Mouse (Mus musculus) intestine, embryonic 16.5 days (tissue): ENCODE measurements around the gene Ankrd28. TPM values are rescaled to one million over a fixed set of nuclear protein-coding genes. Genes with fewer than 3 reads are reported as not detected.

Experiments used
- ATAC-seq: fragments of 200-750 bp; cut with Nextera tagmentation; 2 replicates; pipeline ENCODE4 v1.8.0; 2017; ENCODE audit warnings: moderate TSS enrichment, moderate library complexity
- H3K27ac ChIP-seq: fragments of 300-500 bp; sonication (generic); 2 replicates; pipeline ENCODE4 v1.5.1; 2014; ENCODE audit warnings: mild to moderate bottlenecking, low read length
- H3K27me3 ChIP-seq: fragments of 300-500 bp; sonication (generic); replicated peaks from 2 replicates; pipeline ENCODE4 v1.6.1; 2014; ENCODE audit warnings: low read length, control low read depth, mixed read lengths; ENCODE audit not compliant: control insufficient read depth, insufficient read depth
- H3K36me3 ChIP-seq: fragments of 300-500 bp; sonication (generic); 2 replicates; pipeline ENCODE4 v1.6.1; 2014; ENCODE audit warnings: low read length, control low read depth; ENCODE audit not compliant: control insufficient read depth, insufficient read depth
- H3K4me1 ChIP-seq: fragments of 300-500 bp; sonication (generic); 2 replicates; pipeline ENCODE4 v1.6.1; 2014; ENCODE audit warnings: low read length, control low read depth, mixed read lengths; ENCODE audit not compliant: control insufficient read depth, insufficient read depth
- H3K4me2 ChIP-seq: fragments of 300-500 bp; sonication (generic); 2 replicates; pipeline ENCODE4 v1.6.1; 2014; ENCODE audit warnings: low read depth, low read length, control low read depth
- H3K4me3 ChIP-seq: fragments of 300-500 bp; sonication (generic); 2 replicates; pipeline ENCODE4 v1.5.1; 2014; ENCODE audit warnings: mild to moderate bottlenecking, low read length
- H3K9ac ChIP-seq: fragments of 300-500 bp; sonication (generic); 2 replicates; pipeline ENCODE4 v1.6.1; 2014; ENCODE audit warnings: low read depth, low read length
- H3K9me3 ChIP-seq: fragments of 300-500 bp; sonication (generic); 2 replicates; pipeline ENCODE4 v1.6.1; 2016; ENCODE audit warnings: low read length, control low read depth; ENCODE audit not compliant: control insufficient read depth
- WGBS: fragments of 180-500 bp; shearing (Covaris S2); extraction: QIAGEN DNeasy Blood & Tissue Kit; methylation state at CpG from one replicate; pipeline ENCODE4 v1.1.7; 2014; 5-methylcytosine and 5-hydroxymethylcytosine counted together
- polyA plus RNA-seq: library from polyadenylated mRNA; unstranded; fragments of >200 nt; fragmentation: Nextera tagmentation; extraction: Ambion mirVana; gene quantifications from 2 replicates; pipeline ENCODE4 v1.2.1, GENCODE M21; 2015

Ankrd28 gene
- polyA plus RNA-seq, 1 experiment from 2014 or later: 5.1 TPM

DNA sequence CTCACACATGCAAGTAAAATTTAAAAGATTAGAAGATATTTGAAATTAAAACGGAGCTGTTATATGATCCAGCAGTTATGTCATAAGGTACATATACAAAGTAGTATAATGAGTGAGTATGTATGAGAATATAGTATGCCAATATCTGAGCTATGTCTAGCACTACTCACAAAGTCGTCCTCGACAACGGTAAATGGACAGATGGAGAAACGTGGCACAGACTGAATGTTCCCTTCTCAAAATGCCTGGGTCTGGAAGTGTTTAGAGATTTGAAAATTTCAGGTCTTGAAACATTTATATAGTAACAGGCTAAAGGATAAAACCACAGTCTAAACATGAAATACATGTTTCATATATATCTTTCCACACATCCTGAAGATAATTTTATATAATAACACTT is 30.0 kb downstream of the Ankrd28 start:
- Histone ChIP-seq H3K27ac (no peak overlapping the region), H3K36me3 (no peaks in the 10 kb centered on the region), H3K4me1 (peaks cover 3% of the 10 kb centered on the region; the same call in 1 of the 2 replicates), H3K9me3 (no peaks in the 10 kb centered on the region), H3K4me3 (no peak overlapping the region), H3K9ac (no peak overlapping the region), H3K4me2 (no peak overlapping the region), H3K27me3 (no peaks in the 10 kb centered on the region)
- no peak for ATAC-seq
- 80% methylated on average over 5 of the region's 5 CpGs for WGBS

DNA sequence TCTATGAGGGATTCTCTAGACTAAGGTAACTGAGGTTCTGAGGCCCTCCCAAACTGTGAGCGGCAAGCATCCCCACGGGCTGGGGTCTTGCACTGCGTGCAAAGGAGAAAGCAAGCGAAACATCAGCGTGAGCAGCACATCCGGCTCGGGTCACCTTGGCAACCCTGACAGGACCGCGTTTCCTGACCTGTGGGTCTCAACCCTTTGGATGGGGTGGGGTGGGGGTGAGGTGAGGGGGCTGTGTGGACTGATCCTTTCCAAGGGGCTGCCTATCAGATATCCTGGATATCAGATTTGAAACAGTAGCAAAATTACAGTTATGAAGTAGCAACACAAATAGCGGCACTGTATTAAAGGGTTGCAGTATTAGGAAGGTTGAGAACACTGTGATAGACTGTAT is 31.5 kb downstream of the Ankrd28 start:
- Histone ChIP-seq H3K4me2 (no peak overlapping the region), H3K4me1 (peaks cover 8% of the 10 kb centered on the region), H3K4me3 (no peak overlapping the region), H3K27ac (no peak overlapping the region), H3K27me3 (no peaks in the 10 kb centered on the region), H3K9me3 (no peaks in the 10 kb centered on the region), H3K36me3 (no peaks in the 10 kb centered on the region), H3K9ac (no peak overlapping the region)
- 77% methylated on average over 10 of the region's 10 CpGs for WGBS
- no peak for ATAC-seq

DNA sequence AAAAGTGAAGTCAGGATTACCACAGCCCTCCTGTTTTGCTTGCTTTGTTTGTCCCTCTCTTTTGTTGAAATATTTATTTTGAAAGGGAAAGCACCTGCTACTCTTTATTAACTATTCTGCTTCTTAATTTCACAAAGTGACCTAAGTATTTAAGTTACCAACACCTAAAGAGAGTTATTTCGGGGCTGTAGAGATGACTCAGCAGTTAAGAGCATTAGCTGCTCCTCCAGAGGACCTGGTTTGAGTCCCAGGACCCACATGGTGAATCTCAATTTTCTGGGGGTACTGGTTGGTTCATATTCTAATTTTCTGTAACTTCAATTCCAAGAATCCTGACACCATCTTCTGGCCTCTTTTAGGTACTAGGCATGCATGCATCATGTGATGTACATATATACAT is 34.9 kb downstream of the Ankrd28 start:
- Histone ChIP-seq H3K36me3 (no peaks in the 10 kb centered on the region), H3K27me3 (no peaks in the 10 kb centered on the region), H3K4me2 (no peak overlapping the region), H3K4me3 (no peak overlapping the region), H3K9me3 (no peaks in the 10 kb centered on the region), H3K4me1 (peaks cover 8% of the 10 kb centered on the region), H3K9ac (no peak overlapping the region), H3K27ac (no peak overlapping the region)
- ATAC-seq: no peak
- WGBS: 55% methylated on average over 1 of the region's 1 CpGs

DNA sequence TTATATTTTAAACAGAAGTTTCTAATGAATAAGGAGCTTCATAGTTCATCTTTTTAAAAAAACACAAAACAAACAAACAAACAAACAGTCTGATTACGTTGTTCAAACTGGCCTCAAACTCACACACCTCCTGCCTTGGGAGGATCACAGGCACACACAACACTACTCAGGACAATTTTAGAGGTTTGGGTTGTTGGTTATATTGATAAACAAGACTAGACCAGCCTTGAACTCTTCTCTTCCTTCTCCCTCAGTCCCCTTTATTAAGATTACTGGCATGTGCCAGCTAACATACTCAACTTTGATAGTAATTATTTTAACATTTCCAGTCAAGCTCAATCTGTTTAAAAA is 35.7 kb downstream of the Ankrd28 start:
- no peak overlapping the region for H3K27ac ChIP-seq
- H3K4me1 ChIP-seq: peaks cover 8% of the 10 kb centered on the region
- no peak overlapping the region for H3K4me2 ChIP-seq
- H3K4me3 ChIP-seq: no peak overlapping the region
- no peak overlapping the region for H3K9ac ChIP-seq
- no peaks in the 10 kb centered on the region for H3K36me3 ChIP-seq
- no peaks in the 10 kb centered on the region for H3K27me3 ChIP-seq
- 21% methylated on average over 1 of the region's 1 CpGs for WGBS
- no peaks in the 10 kb centered on the region for H3K9me3 ChIP-seq
- ATAC-seq: no peak

DNA sequence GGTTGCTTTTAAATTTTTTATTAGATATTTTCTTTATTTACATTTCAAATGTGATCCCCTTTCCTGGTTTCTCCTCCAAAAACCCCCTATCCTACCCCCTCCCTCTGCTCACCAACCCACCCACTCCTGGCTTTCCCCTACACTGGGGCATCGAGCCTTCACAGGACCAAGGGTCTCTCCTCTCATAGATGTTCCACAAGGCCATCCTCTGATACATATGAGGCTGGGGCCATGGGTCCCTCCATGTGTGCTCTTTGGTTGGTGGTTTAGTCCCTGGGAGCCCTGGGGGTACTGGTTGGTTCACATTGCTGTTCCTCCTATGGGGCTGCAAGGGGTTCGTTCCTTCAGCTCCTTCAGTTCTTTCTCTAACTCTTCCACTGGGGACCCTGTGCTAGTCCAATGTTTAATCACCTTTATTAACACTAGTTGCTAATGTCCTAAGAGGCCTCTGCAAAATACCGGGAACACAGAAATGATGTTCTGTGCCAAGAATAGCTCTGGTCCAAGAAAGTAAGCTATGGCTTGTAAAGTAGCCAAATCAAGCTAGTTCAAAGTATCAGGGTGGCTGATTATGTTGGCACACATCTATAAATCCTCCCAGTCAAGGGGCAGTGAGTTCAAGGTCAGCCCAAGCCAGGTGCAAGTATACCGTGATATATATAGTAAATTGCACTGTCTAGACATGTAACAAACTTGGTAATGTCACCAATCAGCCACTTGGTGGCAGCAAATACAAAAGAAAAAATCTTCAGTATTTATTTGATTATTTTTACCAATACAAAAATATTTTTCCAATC is 36.3 kb downstream of the Ankrd28 start:
- no peaks in the 10 kb centered on the region for H3K36me3 ChIP-seq
- H3K4me1 ChIP-seq: peaks cover 8% of the 10 kb centered on the region
- 60% methylated on average over 4 of the region's 4 CpGs for WGBS
- H3K9ac ChIP-seq: no peak overlapping the region
- ATAC-seq: peak; percentile 80
- no peaks in the 10 kb centered on the region for H3K9me3 ChIP-seq
- no peak overlapping the region for H3K4me2 ChIP-seq
- H3K27ac ChIP-seq: no peak overlapping the region
- H3K4me3 ChIP-seq: no peak overlapping the region
- H3K27me3 ChIP-seq: no peaks in the 10 kb centered on the region

DNA sequence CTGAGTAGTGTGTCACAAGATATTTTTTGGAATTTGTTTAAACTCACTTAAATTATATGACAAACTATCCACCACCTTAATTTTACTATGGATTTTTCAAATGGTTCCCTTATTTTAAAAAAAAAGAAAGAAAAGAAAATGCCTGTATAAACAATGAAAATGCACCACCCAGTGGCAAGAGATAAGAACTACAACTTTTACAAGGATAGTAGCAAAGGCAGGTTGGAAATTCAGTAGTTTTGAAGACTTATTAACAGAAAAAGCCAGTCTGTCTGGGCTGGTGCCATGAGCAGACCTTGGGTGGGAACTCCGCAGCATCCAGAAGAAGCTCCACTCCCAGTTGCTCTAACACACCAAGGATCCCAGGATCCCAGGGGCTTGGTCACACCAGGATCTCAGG is 39.7 kb downstream of the Ankrd28 start:
- H3K36me3 ChIP-seq: no peaks in the 10 kb centered on the region
- no peak overlapping the region for H3K9ac ChIP-seq
- H3K4me3 ChIP-seq: no peak overlapping the region
- no peak overlapping the region for H3K27ac ChIP-seq
- no peaks in the 10 kb centered on the region for H3K9me3 ChIP-seq
- no peak for ATAC-seq
- H3K27me3 ChIP-seq: no peaks in the 10 kb centered on the region
- H3K4me1 ChIP-seq: peaks cover 8% of the 10 kb centered on the region; the same call in 1 of the 2 replicates
- WGBS: 52% methylated on average over 1 of the region's 1 CpGs
- no peak overlapping the region for H3K4me2 ChIP-seq

DNA sequence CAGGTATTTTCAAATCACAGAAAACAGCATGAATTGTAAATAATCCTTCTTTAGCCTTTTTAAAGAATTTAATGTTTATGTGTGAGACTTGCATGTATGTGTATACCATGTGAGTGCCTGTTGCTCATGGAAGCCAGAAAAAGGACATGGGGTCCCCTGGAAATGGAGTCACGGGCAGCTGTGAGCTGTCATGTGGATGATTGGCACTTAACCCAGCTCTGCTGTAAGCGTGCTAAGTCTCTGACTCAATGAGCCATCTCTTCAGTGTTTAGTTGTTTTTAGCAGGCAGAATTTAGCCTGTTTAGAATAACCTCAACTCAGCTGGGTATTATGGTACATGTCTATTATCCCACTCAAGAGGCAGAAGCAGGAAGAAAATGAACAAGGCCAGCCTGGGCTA is 43.5 kb downstream of the Ankrd28 start:
- H3K27ac ChIP-seq: no peak overlapping the region
- H3K4me2 ChIP-seq: no peak overlapping the region
- no peak overlapping the region for H3K4me3 ChIP-seq
- no peaks in the 10 kb centered on the region for H3K27me3 ChIP-seq
- no peaks in the 10 kb centered on the region for H3K36me3 ChIP-seq
- 62% methylated on average over 2 of the region's 2 CpGs for WGBS
- H3K9me3 ChIP-seq: no peaks in the 10 kb centered on the region
- peaks cover 6% of the 10 kb centered on the region; the same call in 1 of the 2 replicates for H3K4me1 ChIP-seq
- ATAC-seq: no peak
- H3K9ac ChIP-seq: no peak overlapping the region

DNA sequence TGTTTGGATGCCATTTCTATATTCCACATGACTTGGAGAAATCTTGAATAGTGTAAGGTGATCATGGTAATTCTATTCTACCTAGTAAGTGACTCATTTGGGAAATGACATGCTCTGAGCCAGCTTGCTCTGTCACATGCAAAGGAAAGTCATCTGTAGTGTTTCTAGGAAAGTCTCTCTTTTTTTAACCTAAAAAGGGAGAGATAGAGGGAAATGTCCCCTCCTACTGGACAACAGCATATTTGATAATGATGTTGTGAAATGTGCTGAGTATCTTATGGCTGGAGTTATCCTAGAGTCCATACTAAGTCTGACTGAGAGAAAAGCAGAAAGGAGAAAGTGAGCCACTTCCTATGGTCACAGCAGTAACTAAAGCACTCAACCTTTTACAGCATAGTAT is 44.8 kb downstream of the Ankrd28 start:
- H3K4me2 ChIP-seq: no peak overlapping the region
- no peaks in the 10 kb centered on the region for H3K27me3 ChIP-seq
- H3K27ac ChIP-seq: no peak overlapping the region
- no peaks in the 10 kb centered on the region for H3K36me3 ChIP-seq
- no peak overlapping the region for H3K4me3 ChIP-seq
- no peaks in the 10 kb centered on the region for H3K9me3 ChIP-seq
- ATAC-seq: no peak
- H3K9ac ChIP-seq: no peak overlapping the region
- peaks cover 10% of the 10 kb centered on the region; the same call in 1 of the 2 replicates for H3K4me1 ChIP-seq

DNA sequence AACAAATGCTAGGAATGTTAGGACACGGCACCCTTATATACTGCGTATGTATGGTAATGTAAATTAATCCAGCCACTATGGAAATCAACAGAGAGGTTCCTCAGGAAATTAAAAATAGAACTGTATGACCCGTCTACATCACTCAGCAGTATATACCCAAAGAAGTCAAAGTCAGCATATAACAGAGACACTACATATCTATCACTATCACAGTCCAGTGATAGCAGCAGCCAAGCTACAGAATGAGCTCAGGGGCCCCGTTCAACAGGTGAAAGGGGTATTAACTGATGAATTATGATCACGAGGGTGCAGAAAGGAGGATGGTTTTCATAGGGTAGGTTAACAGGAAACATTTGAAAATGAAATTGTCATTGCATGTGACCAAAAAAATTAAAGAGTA is 45.5 kb downstream of the Ankrd28 start:
- Histone ChIP-seq H3K4me3 (no peak overlapping the region), H3K4me2 (no peak overlapping the region), H3K36me3 (no peaks in the 10 kb centered on the region), H3K9me3 (no peaks in the 10 kb centered on the region), H3K4me1 (peaks cover 10% of the 10 kb centered on the region; the same call in 1 of the 2 replicates), H3K27me3 (no peaks in the 10 kb centered on the region), H3K9ac (no peak overlapping the region), H3K27ac (no peak overlapping the region)
- no peak for ATAC-seq
- WGBS: 78% methylated on average over 5 of the region's 5 CpGs
